Mouse (Mus musculus): ENCODE data around the gene Krt20. TPM values are rescaled to one million over a fixed set of nuclear protein-coding genes. Genes with fewer than 3 reads are reported as not detected.

Gene Krt20
- polyA plus RNA-seq, 1 experiment from 2014 or later = 0.17 TPM

- Histone ChIP-seq H3K4me3 (ENCODE audit: low read depth, low read length) (no peak overlapping the region), H3K36me3 (replicated peaks; ENCODE audit: control insufficient read depth, insufficient read depth, low read depth, low read length) (no peaks in the 10 kb centered on the region), H3K27me3 (ENCODE audit: control insufficient read depth, insufficient read depth, low read length) (no peaks in the 10 kb centered on the region), H3K4me1 (ENCODE audit: control insufficient read depth, insufficient read depth, low read length) (no peaks in the 10 kb centered on the region), H3K9ac (replicated peaks; ENCODE audit: low read length) (no peak overlapping the region), H3K4me2 (ENCODE audit: low read depth, low read length) (no peak overlapping the region), H3K27ac (replicated peaks; ENCODE audit: low read depth, low read length) (no peak overlapping the region), H3K9me3 (replicated peaks; ENCODE audit: control insufficient read depth, low read length) (no peaks in the 10 kb centered on the region)
- ATAC-seq (replicated peaks; ENCODE audit: insufficient number of reproducible peaks, low FRiP score, low TSS enrichment, low read depth) (no peak), DNase-seq (ENCODE audit: low spot score) (peak; percentile 92)
- 3% methylated on average over 5 of the region's 5 CpGs for WGBS
Measured at GRCm38 (mm10) chr11:99464836-99465235, 26.9 kb upstream of the Krt20 start.

- peak; percentile 82 for DNase-seq (ENCODE audit: low spot score)
- no peak for ATAC-seq (replicated peaks; ENCODE audit: insufficient number of reproducible peaks, low FRiP score, low TSS enrichment, low read depth)
- Histone ChIP-seq H3K9me3 (replicated peaks; ENCODE audit: control insufficient read depth, low read length) (no peaks in the 10 kb centered on the region), H3K9ac (replicated peaks; ENCODE audit: low read length) (no peak overlapping the region), H3K4me1 (ENCODE audit: control insufficient read depth, insufficient read depth, low read length) (no peaks in the 10 kb centered on the region), H3K4me2 (ENCODE audit: low read depth, low read length) (no peak overlapping the region), H3K4me3 (ENCODE audit: low read depth, low read length) (no peak overlapping the region), H3K27me3 (ENCODE audit: control insufficient read depth, insufficient read depth, low read length) (no peaks in the 10 kb centered on the region), H3K27ac (replicated peaks; ENCODE audit: low read depth, low read length) (no peak overlapping the region), H3K36me3 (replicated peaks; ENCODE audit: control insufficient read depth, insufficient read depth, low read depth, low read length) (no peaks in the 10 kb centered on the region)
- WGBS = 12% methylated on average over 8 of the region's 8 CpGs
Measured at GRCm38 (mm10) chr11:99463155-99463554, 25.2 kb upstream of the Krt20 start.

- no peak overlapping the region for H3K27ac ChIP-seq (replicated peaks; ENCODE audit: low read depth, low read length)
Measured at GRCm38 (mm10) chr11:99461736-99462135, 23.8 kb upstream of the Krt20 start.

GRCm38 (mm10) chr11:99458887-99459286 is 20.9 kb upstream of the Krt20 start:
- Histone ChIP-seq H3K9ac (replicated peaks; ENCODE audit: low read length) (no peak overlapping the region), H3K4me3 (ENCODE audit: low read depth, low read length) (no peak overlapping the region), H3K27me3 (ENCODE audit: control insufficient read depth, insufficient read depth, low read length) (no peaks in the 10 kb centered on the region), H3K4me1 (ENCODE audit: control insufficient read depth, insufficient read depth, low read length) (no peaks in the 10 kb centered on the region), H3K4me2 (ENCODE audit: low read depth, low read length) (no peak overlapping the region), H3K27ac (replicated peaks; ENCODE audit: low read depth, low read length) (no peak overlapping the region), H3K9me3 (replicated peaks; ENCODE audit: control insufficient read depth, low read length) (no peaks in the 10 kb centered on the region), H3K36me3 (replicated peaks; ENCODE audit: control insufficient read depth, insufficient read depth, low read depth, low read length) (no peaks in the 10 kb centered on the region)
- ATAC-seq (replicated peaks; ENCODE audit: insufficient number of reproducible peaks, low FRiP score, low TSS enrichment, low read depth) (no peak), DNase-seq (ENCODE audit: low spot score) (no peak)
- 69% methylated on average over 7 of the region's 7 CpGs for WGBS

More at GRCm38 (mm10) chr11:99461736-99462135, 23.8 kb upstream of the Krt20 start:
- no peaks in the 10 kb centered on the region for H3K4me1 ChIP-seq (ENCODE audit: control insufficient read depth, insufficient read depth, low read length)
- no peaks in the 10 kb centered on the region for H3K27me3 ChIP-seq (ENCODE audit: control insufficient read depth, insufficient read depth, low read length)
- H3K4me2 ChIP-seq (ENCODE audit: low read depth, low read length) = no peak overlapping the region
- no peak overlapping the region for H3K4me3 ChIP-seq (ENCODE audit: low read depth, low read length)
- DNase-seq (ENCODE audit: low spot score) = no peak
- no peaks in the 10 kb centered on the region for H3K9me3 ChIP-seq (replicated peaks; ENCODE audit: control insufficient read depth, low read length)
- 65% methylated on average over 7 of the region's 7 CpGs for WGBS
- ATAC-seq (replicated peaks; ENCODE audit: insufficient number of reproducible peaks, low FRiP score, low TSS enrichment, low read depth) = no peak
- H3K36me3 ChIP-seq (replicated peaks; ENCODE audit: control insufficient read depth, insufficient read depth, low read depth, low read length) = no peaks in the 10 kb centered on the region
- H3K9ac ChIP-seq (replicated peaks; ENCODE audit: low read length) = no peak overlapping the region

- Histone ChIP-seq H3K27ac (replicated peaks; ENCODE audit: low read depth, low read length) (no peak overlapping the region), H3K4me3 (ENCODE audit: low read depth, low read length) (no peak overlapping the region), H3K27me3 (ENCODE audit: control insufficient read depth, insufficient read depth, low read length) (no peaks in the 10 kb centered on the region), H3K36me3 (replicated peaks; ENCODE audit: control insufficient read depth, insufficient read depth, low read depth, low read length) (no peaks in the 10 kb centered on the region), H3K4me1 (ENCODE audit: control insufficient read depth, insufficient read depth, low read length) (no peaks in the 10 kb centered on the region), H3K9ac (replicated peaks; ENCODE audit: low read length) (no peak overlapping the region), H3K4me2 (ENCODE audit: low read depth, low read length) (no peak overlapping the region), H3K9me3 (replicated peaks; ENCODE audit: control insufficient read depth, low read length) (no peaks in the 10 kb centered on the region)
- WGBS = 73% methylated on average over 10 of the region's 10 CpGs
- no peak for DNase-seq (ENCODE audit: low spot score)
- ATAC-seq (replicated peaks; ENCODE audit: insufficient number of reproducible peaks, low FRiP score, low TSS enrichment, low read depth) = no peak
Measured at GRCm38 (mm10) chr11:99454759-99455158, 16.8 kb upstream of the Krt20 start.

GRCm38 (mm10) chr11:99454044-99454443 is 16.1 kb upstream of the Krt20 start:
- 88% methylated on average over 4 of the region's 4 CpGs for WGBS
- Histone ChIP-seq H3K36me3 (replicated peaks; ENCODE audit: control insufficient read depth, insufficient read depth, low read depth, low read length) (no peaks in the 10 kb centered on the region), H3K9ac (replicated peaks; ENCODE audit: low read length) (no peak overlapping the region), H3K27me3 (ENCODE audit: control insufficient read depth, insufficient read depth, low read length) (no peaks in the 10 kb centered on the region), H3K9me3 (replicated peaks; ENCODE audit: control insufficient read depth, low read length) (no peaks in the 10 kb centered on the region), H3K27ac (replicated peaks; ENCODE audit: low read depth, low read length) (no peak overlapping the region), H3K4me2 (ENCODE audit: low read depth, low read length) (no peak overlapping the region), H3K4me3 (ENCODE audit: low read depth, low read length) (no peak overlapping the region), H3K4me1 (ENCODE audit: control insufficient read depth, insufficient read depth, low read length) (no peaks in the 10 kb centered on the region)
- ATAC-seq (replicated peaks; ENCODE audit: insufficient number of reproducible peaks, low FRiP score, low TSS enrichment, low read depth) (no peak), DNase-seq (ENCODE audit: low spot score) (no peak)

- no peak overlapping the region for H3K27ac ChIP-seq (replicated peaks; ENCODE audit: low read depth, low read length)
- no peak overlapping the region for H3K9ac ChIP-seq (replicated peaks; ENCODE audit: low read length)
- no peak overlapping the region for H3K4me2 ChIP-seq (ENCODE audit: low read depth, low read length)
Measured at GRCm38 (mm10) chr11:99448769-99449168, 10.8 kb upstream of the Krt20 start.

GRCm38 (mm10) chr11:99441220-99441619 is 3.3 kb upstream of the Krt20 start:
- Histone ChIP-seq H3K4me2 (ENCODE audit: low read depth, low read length) (no peak overlapping the region), H3K4me3 (ENCODE audit: low read depth, low read length) (no peak overlapping the region), H3K9me3 (replicated peaks; ENCODE audit: control insufficient read depth, low read length) (no peaks in the 10 kb centered on the region), H3K36me3 (replicated peaks; ENCODE audit: control insufficient read depth, insufficient read depth, low read depth, low read length) (no peaks in the 10 kb centered on the region), H3K27ac (replicated peaks; ENCODE audit: low read depth, low read length) (no peak overlapping the region), H3K4me1 (ENCODE audit: control insufficient read depth, insufficient read depth, low read length) (no peaks in the 10 kb centered on the region), H3K9ac (replicated peaks; ENCODE audit: low read length) (no peak overlapping the region), H3K27me3 (ENCODE audit: control insufficient read depth, insufficient read depth, low read length) (no peaks in the 10 kb centered on the region)
- 75% methylated on average over 8 of the region's 8 CpGs for WGBS
- no peak for DNase-seq (ENCODE audit: low spot score)
- no peak for ATAC-seq (replicated peaks; ENCODE audit: insufficient number of reproducible peaks, low FRiP score, low TSS enrichment, low read depth)

More at GRCm38 (mm10) chr11:99448769-99449168, 10.8 kb upstream of the Krt20 start:
- ATAC-seq (replicated peaks; ENCODE audit: insufficient number of reproducible peaks, low FRiP score, low TSS enrichment, low read depth) (no peak), DNase-seq (ENCODE audit: low spot score) (no peak)
- no peaks in the 10 kb centered on the region for H3K4me1 ChIP-seq (ENCODE audit: control insufficient read depth, insufficient read depth, low read length)
- H3K9me3 ChIP-seq (replicated peaks; ENCODE audit: control insufficient read depth, low read length) = no peaks in the 10 kb centered on the region
- WGBS = 46% methylated on average over 2 of the region's 2 CpGs
- H3K36me3 ChIP-seq (replicated peaks; ENCODE audit: control insufficient read depth, insufficient read depth, low read depth, low read length) = no peaks in the 10 kb centered on the region
- H3K4me3 ChIP-seq (ENCODE audit: low read depth, low read length) = no peak overlapping the region
- no peaks in the 10 kb centered on the region for H3K27me3 ChIP-seq (ENCODE audit: control insufficient read depth, insufficient read depth, low read length)

Data from embryonic facial prominence, embryonic 11.5 days (tissue).